Mouse (Mus musculus): Measurements from ENCODE around the gene Elp1.
A peak's percentile ranks its signal among the peaks of the same experiment; 100 is the strongest.

Elp1 gene

GRCm38 (mm10) chr4:56771065-56771464, 31.1 kb downstream of the Elp1 start:
- no peak for DNase-seq (ENCODE audit: extremely low read depth, low read depth)

- DNase-seq (ENCODE audit: extremely low read depth, low read depth), result no peak
These were observed 33.2 kb downstream of the Elp1 start for GRCm38 (mm10) chr4:56768913-56769312.

GRCm38 (mm10) chr4:56767861-56768284, 34.3 kb downstream of the Elp1 start:
- DNase-seq (ENCODE audit: extremely low read depth, low read depth), result no peak

DNA sequence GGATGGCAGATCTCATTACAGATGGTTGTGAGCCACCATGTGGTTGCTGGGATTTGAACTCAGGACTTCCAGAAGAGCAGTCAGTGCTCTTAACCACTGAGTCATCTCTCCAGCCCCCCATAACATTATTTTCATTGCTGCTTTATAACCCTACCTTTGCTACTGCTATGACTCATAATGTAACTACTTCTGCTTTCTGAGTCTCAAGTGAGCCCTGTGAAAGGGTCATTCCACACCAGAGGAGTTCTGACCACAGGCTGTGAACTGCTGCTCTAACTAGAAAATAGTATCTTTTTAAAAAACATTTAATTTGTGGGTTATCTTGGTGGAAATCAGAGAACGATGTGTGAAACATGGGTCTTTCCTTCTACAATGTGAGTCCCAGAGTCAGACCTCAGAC, 44.4 kb downstream of the Elp1 start:
- no peak for DNase-seq (ENCODE audit: extremely low read depth, low read depth)

- no peak for DNase-seq (ENCODE audit: extremely low read depth, low read depth)
These were observed 45.0 kb downstream of the Elp1 start for GRCm38 (mm10) chr4:56756966-56757600.

GRCm38 (mm10) chr4:56756021-56756420, 46.1 kb downstream of the Elp1 start:
- DNase-seq (ENCODE audit: extremely low read depth, low read depth), result no peak

- no peak for DNase-seq (ENCODE audit: extremely low read depth, low read depth)
These were observed 54.7 kb downstream of the Elp1 start for GRCm38 (mm10) chr4:56747456-56747855.

DNA sequence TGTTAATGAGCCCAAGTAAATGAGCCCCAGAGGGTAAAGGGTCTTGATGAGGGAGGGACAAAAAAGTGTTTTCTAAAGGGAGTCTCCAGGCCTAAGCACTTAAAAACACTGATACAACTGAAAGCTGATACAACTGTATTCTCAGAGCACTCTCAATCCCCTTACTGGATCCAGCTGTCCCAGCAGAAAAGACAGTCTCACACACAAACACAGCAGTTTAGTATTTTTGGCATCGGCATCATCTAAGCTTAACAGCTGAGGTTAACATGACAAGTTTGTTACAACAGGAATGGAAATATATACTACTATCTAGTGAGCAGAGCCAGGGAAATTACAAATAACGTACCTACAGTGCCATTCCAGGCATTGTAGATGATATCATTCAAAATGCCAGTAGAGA, 55.8 kb downstream of the Elp1 start:
- no peak for DNase-seq (ENCODE audit: extremely low read depth, low read depth)

GRCm38 (mm10) chr4:56743363-56744195, 58.6 kb downstream of the Elp1 start, which contains the start of gene Actl7a:
Actl7a (plus strand) TSS chr4:56743413.
- no peak for DNase-seq (ENCODE audit: extremely low read depth, low read depth)

- no peak for DNase-seq (ENCODE audit: extremely low read depth, low read depth)
These were observed 59.4 kb downstream of the Elp1 start for GRCm38 (mm10) chr4:56742698-56743097.

GRCm38 (mm10) chr4:56741041-56741493, 61.1 kb downstream of the Elp1 start, which contains the start of gene Actl7b:
Actl7b (minus strand) TSS chr4:56741443.
- DNase-seq (ENCODE audit: extremely low read depth, low read depth), result no peak

DNA sequence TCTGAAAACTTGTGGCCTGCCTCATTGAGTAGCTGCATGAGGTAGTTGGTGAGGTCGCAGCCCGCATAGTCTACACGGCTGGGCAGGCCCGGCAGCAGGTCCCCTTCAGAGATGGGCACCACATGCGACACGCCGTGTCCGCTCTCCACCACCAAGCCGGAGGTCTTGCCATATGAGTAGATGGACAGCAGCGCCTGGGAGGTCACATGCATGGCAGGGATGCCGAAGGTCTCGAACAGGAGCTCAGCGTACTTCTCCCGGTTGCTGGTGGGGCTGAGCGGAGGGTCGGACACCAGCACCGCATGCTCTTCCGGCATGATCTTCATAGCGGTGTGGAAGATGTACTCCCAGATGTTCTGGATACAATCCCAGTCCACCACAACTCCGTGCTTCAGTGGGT, 61.5 kb downstream of the Elp1 start:
- DNase-seq (ENCODE audit: extremely low read depth, low read depth), result no peak

DNA sequence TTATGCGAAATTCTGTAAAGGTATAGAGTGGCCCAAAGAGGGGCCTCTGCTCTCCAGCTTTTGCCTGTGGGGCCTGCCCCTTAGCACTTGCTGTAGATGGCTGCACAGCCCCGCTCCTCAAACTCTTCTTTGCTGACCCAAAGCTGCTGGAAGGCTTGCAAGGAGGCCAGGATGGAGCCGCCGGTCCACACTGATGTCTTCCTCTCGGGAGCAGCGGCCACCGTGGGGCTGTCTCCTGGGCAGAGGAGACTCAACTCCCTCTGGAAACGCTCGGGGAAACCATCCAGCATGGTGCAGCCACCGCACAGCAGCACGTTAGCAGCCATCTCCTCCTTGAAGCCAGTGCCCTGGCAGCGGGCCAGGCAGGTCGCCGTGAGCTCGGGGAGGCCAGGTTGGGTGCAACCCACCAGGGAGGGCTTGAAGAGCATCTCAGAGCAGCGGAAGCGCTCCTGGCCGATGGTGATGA, 62.1 kb downstream of the Elp1 start, which contains the start of gene Gm26657:
TSS of gene Gm26657 (plus strand) at position 51 of the 466 bp plus-strand sequence.
- no peak for DNase-seq (ENCODE audit: extremely low read depth, low read depth)

DNA sequence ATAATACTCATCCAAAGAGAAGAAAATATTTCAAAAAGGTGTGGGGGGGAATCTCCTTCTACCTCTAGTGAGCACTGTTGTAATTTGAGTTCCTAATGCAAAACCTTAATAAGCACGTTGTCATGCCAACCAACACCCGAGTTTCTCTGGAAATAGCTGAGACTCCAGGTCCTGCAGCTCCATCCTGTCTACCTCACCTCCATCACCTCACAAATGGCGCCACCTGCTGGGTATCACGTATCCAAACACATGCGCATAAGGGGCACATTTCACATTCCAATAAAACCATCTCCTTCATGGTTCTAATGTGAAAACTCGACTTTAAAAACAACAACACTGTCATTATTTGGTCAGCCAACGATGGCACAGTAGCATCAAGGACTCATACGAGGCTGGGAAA, 76.3 kb downstream of the Elp1 start:
- DNase-seq (ENCODE audit: extremely low read depth, low read depth), result peak; percentile 25

- no peak for DNase-seq (ENCODE audit: extremely low read depth, low read depth)
These were observed 78.9 kb downstream of the Elp1 start for GRCm38 (mm10) chr4:56723237-56723636.

- no peak for DNase-seq (ENCODE audit: extremely low read depth, low read depth)
These were observed 79.8 kb downstream of the Elp1 start for GRCm38 (mm10) chr4:56722346-56722745.

GRCm38 (mm10) chr4:56721469-56721868, 80.7 kb downstream of the Elp1 start:
- DNase-seq (ENCODE audit: extremely low read depth, low read depth), result peak; percentile 7

DNA sequence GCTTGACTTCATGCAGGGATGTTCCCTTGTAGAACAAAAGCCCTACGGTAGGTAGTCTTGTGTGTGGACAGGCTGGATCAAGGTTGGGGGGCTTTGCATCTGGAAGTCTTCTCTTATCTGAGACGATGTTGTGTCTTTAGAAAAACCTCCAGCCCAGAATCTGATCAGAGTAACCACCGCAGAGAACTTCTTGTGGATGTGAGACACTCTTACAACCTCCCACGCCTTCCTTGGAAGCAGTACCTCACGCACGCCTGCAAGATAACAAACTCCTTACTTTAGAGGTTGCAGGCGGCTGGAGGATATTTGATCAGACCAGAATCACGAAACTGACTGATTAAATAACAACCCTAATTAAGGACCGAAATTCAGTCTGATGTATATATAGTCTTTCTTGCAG, 81.7 kb downstream of the Elp1 start:
- no peak for DNase-seq (ENCODE audit: extremely low read depth, low read depth)

DNA sequence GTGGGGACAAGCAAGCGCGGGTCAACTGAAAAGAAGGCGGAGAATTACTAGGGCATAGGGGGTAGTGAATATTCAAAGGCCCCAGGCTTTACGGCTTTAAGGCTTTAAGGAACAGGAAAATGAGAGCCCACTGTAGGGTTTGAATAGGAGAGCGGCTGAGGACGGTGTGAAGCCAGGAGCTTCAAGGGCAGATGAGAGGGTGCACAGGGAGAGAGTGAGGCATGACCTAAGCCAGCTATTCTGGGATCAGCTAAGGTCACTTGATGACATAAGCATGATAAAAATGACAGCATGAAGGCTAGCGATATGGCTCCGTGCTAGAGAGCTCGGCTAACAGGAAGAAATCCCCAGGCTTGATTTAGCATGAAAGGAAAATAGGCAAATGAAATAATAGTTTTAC, 82.7 kb downstream of the Elp1 start:
- DNase-seq (ENCODE audit: extremely low read depth, low read depth), result no peak

GRCm38 (mm10) chr4:56718573-56719442, 83.3 kb downstream of the Elp1 start:
- DNase-seq (ENCODE audit: extremely low read depth, low read depth), result no peak

GRCm38 (mm10) chr4:56717932-56718331, 84.2 kb downstream of the Elp1 start:
- no peak for DNase-seq (ENCODE audit: extremely low read depth, low read depth)
